Mouse (Mus musculus): ENCODE measurements around the gene Foxl1.
A peak's percentile ranks its signal among the peaks of the same experiment; 100 is the strongest.

Foxl1 gene

DNA sequence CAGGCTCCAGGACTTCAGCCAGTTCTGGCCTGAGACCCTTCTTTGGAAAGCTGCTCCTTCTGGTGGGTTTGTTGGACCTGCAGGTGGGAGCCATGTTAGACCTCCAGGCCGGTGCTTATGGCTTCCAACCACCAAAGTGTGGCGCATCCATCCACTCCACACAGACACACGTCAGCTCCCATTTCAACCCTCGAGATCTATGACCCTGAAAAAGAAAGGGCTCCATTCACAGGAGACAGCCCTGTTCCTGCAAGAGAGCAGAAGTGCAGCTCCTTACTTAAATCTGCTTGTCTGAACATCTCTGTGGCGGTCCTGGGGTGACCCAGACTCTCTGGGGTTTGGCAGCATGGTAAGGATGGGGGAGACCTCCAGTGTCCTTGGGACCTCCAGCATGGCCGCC, 34.2 kb upstream of the Foxl1 start:
- no peak for DNase-seq (ENCODE audit: low spot score)

DNA sequence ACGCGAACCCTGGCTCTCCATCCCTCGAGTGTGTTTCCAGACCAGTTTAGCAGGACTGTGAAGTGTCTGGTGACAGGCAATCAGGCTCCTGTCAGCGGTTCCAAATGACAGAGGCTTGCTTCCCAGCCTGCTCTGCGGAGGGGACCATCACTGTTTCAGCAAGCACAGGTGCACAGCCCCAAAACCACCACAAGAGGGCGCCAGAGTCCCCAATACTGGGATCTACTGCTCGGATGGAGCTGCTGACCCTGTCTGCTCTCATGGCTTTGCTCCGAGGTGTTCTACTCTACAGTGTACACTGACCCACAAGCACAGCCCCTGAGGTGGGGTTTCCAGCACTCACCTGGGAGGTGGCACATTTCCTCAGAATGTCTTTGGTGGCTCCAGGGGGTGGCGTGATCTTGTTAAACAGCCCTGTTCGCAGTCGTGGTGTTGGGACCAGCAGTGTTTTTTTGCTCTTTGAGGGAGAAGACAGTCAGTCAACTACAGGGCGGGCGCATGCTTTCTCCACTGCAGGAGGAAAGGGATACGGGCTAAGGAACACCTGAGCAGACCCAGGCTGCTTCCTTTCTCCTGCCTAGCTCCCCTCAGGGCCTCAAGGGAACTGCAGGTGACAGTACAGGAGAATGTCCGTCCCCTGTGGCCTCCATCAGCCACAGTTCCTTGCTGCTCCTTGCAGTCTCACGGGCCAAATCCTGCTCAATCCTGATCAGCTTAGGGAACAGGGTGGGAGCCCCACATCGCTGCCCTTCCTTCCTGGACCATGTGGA, 23.5 kb upstream of the Foxl1 start:
- peak; percentile 78 for DNase-seq (ENCODE audit: low spot score)

DNA sequence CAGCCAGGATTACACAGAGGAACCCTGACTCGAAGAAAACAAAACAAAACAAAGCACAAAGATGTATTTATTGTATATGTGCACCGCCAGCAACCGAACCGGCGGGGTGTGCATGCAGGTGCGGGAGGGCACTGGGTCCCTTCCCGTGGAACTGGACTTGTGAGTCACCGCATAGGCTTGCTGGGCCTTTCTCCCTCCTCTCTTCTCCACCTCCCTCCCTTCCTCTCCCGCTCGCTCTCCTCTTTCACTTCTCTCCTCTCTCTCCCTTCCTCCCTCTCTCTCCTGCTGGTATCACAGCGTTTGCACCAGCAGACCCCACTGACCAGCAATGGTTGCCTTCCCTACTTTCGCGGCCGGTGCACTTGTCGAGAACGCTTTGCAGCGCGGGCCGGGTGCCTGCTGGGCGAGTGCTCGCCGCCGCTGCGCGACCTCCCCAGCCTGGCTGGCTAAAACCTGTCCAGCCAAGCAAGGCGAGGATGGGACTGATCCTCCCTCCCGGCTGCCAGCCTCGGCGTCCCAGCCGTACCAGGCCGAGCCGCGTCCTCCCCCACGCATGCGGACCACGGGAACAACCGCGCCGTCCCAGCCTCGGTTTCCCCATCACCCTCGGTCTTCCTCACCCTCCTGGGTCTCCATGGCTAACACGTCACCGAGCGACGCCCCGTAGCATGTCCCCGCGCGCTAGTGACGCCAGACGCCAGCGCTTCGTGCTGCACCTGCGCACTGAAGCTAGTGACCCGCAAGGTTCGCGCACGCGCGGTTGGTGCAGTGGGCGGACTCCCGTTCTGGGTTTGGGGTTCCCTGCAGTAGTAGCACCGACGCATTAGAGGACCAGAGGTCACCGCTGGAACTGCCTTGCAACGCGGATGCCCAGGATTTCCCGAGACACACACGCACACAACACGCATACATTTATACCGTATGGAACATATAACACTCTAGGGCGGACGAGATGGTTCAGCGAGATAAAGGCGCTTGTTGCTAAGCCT, 19.8 kb upstream of the Foxl1 start, which contains the start of gene Mthfsd:
Gene Mthfsd, minus strand, starts transcription at position 725 of the 989 bp plus-strand sequence.
- DNase-seq (ENCODE audit: low spot score) = peak; percentile 99

DNA sequence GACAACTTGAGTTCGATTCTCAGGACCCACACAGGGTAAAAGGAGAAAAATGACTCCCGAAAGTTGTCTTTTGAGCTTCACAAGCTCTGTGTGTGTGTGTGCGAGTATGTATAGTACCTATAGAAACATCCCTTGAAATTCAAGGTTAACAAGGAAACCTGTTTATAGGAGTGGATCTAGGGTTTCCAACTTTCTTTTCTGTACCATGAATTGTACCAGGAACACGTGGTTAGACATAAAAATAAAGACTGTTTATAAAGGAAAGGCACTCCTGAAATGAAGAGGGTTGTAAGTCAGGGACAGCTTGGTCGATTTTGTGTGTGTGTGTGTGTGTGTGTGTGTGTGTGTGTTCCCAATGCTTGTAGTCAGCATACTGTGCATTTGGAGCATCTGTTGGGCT, 19.1 kb upstream of the Foxl1 start:
- DNase-seq (ENCODE audit: low spot score) = no peak

DNA sequence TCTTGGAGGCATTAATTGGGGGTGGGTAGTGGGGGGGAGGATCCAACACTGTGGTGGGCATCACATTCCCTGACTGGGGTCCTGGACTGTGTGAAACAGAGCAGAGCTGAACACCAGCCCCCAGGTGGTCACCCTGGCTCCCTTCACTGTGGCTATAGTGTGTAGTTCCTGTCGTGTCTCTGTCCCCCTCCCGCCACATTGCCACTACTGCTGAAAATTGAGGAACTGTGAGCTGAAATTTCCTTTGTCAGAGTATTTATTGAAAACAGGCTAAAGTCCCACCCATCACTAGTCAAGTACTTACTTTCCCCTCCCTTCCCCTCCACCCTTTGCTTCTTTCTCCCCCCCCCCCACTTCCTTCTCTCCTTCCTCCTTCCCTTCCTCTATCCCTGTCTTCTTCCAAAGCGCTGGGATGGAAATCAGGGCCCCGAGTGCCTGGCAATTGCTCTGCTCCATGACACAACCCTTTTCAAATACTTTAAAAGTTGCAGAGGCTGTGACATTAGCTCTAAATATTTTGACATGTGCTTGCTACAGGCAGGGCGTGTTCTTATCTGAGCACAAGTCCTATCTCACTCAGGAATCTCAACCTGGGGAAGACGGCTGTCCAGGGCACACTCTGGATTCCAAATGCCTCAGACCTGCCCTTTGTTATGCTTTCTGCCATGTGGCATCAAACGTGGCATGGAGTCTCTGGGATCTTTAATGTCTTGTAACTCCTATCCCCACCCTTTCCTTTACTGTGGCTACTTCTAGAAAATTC, 16.4 kb upstream of the Foxl1 start:
- no peak for DNase-seq (ENCODE audit: low spot score)

DNA sequence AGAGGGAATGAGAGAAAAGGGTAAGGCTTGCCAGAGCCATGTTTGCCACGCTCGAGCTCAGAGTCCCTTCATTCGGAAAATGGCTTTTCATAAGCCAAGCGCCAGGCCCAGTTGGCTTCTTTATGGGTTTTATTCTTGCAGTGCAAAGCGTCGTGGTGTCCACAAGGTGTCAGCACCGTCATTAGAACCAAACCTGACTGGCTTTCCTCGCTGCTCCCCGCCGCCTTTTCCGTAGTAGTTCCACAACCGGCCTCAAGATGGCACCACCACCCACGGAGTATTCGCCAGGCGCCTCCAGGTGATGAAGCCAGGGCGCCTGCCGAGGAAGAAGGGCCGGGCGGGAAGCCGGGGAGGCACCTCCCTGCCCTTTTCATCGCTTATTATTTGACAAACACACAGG, 14.5 kb upstream of the Foxl1 start:
- DNase-seq (ENCODE audit: low spot score) = peak; percentile 97

DNA sequence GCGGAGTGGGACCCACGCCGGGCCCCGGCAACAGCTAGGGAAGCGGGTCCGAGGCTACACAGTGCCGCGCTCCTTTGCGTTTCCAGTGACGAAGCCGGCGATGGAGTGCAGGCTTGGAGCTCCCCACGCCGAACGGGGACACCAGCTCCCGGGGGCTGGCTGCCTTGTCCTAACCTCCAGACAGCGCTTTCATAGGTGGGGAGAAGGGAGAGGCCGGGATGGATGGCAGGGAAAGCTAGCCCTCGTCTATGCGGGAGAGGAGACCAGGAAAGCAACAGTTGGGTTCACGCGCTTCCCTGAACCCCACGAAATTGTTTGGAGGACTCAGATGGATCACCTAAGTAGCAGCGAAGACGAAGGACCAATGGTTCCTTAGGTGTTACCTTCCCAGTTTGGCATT, 12.6 kb upstream of the Foxl1 start:
- no peak for DNase-seq (ENCODE audit: low spot score)

DNA sequence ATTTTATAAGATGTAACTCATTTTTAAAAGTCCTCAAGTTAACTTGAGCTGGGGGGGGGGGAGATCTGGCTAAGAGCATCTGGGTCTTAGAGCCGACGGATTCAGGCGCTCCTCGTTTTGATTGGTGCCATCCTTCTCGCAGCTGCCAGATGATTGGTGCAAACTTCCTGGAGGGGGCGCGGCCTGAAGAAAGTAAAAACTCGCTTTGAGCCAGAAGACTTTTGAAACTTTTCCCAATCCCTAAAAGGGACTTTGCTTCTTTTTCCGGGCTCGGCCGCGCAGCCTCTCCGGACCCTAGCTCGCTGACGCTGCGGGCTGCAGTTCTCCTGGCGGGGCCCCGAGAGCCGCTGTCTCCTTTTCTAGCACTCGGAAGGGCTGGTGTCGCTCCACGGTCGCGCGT, 11.8 kb upstream of the Foxl1 start, which contains the start of gene Foxc2:
Gene Foxc2, plus strand, starts transcription at position 224 of the 400 bp plus-strand sequence.
- peak; percentile 70 for DNase-seq (ENCODE audit: low spot score)

DNA sequence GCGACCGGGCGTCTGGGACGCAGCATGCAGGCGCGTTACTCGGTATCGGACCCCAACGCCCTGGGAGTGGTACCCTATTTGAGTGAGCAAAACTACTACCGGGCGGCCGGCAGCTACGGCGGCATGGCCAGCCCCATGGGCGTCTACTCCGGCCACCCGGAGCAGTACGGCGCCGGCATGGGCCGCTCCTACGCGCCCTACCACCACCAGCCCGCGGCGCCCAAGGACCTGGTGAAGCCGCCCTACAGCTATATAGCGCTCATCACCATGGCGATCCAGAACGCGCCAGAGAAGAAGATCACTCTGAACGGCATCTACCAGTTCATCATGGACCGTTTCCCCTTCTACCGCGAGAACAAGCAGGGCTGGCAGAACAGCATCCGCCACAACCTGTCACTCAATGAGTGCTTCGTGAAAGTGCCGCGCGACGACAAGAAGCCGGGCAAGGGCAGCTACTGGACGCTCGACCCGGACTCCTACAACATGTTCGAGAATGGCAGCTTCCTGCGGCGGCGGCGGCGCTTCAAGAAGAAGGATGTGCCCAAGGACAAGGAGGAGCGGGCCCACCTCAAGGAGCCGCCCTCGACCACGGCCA, 11.1 kb upstream of the Foxl1 start:
- DNase-seq (ENCODE audit: low spot score) = no peak

DNA sequence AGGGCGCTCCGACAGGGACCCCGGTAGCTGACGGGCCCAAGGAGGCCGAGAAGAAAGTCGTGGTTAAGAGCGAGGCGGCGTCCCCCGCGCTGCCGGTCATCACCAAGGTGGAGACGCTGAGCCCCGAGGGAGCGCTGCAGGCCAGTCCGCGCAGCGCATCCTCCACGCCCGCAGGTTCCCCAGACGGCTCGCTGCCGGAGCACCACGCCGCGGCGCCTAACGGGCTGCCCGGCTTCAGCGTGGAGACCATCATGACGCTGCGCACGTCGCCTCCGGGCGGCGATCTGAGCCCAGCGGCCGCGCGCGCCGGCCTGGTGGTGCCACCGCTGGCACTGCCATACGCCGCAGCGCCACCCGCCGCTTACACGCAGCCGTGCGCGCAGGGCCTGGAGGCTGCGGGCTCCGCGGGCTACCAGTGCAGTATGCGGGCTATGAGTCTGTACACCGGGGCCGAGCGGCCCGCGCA, 10.5 kb upstream of the Foxl1 start:
- DNase-seq (ENCODE audit: low spot score) = no peak

DNA sequence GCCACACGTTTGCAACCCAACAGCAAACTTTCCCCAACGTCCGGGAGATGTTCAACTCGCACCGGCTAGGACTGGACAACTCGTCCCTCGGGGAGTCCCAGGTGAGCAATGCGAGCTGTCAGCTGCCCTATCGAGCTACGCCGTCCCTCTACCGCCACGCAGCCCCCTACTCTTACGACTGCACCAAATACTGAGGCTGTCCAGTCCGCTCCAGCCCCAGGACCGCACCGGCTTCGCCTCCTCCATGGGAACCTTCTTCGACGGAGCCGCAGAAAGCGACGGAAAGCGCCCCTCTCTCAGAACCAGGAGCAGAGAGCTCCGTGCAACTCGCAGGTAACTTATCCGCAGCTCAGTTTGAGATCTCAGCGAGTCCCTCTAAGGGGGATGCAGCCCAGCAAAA, 9.8 kb upstream of the Foxl1 start:
- no peak for DNase-seq (ENCODE audit: low spot score)

DNA sequence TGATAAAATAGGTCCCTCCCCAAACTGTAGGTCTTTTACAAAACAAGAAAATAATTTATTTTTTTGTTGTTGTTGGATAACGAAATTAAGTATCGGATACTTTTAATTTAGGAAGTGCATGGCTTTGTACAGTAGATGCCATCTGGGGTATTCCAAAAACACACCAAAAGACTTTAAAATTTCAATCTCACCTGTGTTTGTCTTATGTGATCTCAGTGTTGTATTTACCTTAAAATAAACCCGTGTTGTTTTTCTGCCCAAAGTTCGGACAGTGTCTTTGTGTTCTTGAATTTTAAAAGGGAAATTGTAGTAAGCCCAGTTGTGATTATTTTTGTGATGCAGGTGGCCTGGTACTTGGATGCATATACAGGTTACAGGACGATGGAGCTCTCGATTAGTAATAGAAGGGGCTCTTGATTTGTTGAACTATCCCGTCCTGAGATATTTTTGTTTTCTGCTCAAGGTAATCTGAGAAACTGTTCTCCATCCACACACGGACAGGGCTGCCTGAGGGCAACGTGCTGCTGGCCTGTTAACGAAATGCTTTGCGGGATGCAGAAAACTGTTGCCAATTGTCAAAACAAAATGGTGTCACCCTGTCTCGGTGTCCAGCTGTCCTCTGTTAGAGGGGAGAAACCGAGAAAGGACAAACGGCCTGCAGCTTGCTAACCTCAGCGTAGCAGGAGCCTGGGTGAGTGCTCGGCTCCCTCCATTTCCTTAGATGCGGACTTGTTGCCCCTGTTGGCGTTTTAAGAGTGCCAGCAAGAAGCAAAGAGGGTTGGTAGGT, 8.9 kb upstream of the Foxl1 start:
- no peak for DNase-seq (ENCODE audit: low spot score)

DNA sequence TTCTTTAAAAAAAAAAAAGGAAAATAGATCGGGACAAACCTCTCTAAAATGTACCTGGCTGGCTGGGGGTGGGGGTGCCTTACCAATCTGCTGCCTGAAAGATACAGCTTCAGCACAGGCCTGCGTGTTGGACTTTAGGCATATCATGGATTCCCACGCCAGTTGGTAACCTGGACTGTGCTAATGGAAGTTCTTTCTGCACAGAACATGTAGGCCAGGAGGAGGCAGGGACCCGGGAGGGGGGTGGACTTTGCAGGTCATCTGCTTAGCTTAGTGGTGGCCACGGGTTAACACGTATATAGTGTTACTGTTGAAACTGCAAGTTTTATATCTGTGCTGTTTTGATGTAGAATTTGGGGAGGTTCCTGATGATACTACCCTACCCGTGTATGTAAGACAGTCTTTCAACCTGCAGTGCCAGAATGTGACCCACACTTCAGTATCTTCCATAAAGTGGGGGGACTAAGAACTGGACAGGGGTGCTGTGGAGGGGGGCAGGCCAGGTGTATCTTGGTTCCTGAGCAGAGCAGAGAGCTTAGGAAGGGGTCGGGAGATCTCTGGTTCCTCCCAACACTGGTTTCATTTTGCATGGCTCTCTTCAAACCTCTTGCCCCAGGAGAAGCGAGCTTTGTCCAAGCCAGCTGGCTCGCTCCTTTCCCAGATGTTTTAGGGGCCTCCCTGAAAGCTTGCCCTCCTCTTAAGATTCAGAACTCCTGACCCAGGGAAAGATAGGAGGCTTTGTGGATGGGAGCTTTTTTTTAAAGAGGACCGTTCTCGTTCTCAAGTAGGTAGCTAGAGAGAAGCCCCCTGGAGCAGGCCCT, 7.9 kb upstream of the Foxl1 start:
- DNase-seq (ENCODE audit: low spot score) = no peak

DNA sequence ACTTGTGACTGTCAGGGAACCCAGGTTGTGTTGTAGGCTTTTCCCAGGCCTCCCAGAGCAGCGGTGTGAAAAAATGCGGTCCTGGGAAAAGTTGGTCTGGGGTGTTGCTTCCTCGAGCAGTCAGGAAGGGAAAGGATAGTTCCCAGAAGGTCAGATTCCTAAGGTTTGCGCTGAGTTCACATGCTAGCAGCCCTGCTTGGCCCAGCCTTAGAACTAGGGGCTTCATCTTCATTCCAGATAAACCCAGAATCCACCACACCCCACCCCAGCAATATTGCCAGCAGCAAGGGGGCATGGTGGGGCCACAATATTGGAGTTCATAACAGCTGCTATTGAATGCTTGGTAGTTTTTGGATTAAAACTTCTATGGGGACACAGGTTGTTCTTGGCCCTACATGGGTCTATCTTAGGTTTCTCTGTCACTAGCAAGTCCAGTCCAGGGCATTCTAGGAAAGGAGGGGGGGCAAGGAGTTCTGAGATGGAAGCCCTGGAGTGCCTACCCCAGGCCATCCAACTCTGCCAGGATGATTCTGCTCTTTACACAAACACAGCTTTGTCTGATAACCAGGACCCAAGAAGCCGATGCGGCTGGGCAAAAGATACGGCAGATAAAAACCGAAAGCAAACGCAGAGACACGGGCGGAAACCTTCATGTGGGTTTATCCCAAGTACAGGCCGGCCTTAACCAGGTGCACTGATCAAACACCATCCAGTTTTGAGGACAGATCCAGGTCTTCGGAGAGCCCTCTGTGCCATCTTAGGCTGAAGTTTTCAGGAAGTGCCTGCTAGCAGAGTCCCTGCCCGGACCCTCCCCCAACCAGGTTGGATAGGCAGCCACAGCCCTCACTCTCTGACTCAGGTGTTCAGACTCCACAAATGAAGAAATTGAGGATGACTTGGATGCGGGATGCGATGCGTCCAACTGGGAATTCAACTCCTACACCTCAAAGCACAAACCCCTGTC, 7.0 kb upstream of the Foxl1 start:
- no peak for DNase-seq (ENCODE audit: low spot score)

DNA sequence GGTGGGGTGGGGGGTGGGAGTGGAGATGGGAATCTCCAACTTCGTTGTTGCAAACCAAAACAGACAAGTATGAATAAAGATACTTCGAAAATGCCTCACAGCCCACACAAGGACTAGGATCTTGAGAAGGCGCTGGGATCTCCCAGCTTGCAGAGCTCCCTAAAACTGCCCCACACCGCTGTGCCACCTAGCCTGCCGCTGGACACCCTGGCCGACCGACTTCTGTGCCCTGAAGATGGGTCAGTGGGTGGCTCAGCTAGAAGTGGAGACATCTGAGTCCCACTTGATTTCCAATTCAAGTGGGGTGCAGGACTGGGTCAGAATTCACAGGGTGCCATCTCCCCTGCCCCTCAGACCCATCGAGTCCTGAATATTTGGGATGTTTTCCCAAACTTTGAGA, 6.0 kb upstream of the Foxl1 start:
- DNase-seq (ENCODE audit: low spot score) = no peak

DNA sequence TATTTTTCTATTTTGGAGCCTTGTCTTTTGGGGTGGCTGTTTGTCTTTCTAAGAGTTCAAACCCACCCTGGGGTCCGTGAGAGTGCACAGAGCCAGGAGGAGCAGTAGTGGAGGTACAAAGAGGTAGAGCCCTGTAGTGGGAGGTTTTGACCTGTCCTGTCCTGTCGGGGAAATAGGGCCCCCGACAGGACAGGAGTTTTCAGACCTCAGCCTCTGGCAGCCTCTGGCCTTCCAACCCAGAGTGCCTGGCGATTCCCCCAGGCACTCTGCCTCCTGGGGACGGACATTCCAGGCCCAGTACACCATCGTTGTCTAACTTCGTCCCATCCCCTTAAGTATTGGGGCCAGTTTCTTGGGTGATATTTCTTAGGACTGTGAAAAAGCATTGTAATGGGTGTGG, 5.4 kb upstream of the Foxl1 start:
- no peak for DNase-seq (ENCODE audit: low spot score)

DNA sequence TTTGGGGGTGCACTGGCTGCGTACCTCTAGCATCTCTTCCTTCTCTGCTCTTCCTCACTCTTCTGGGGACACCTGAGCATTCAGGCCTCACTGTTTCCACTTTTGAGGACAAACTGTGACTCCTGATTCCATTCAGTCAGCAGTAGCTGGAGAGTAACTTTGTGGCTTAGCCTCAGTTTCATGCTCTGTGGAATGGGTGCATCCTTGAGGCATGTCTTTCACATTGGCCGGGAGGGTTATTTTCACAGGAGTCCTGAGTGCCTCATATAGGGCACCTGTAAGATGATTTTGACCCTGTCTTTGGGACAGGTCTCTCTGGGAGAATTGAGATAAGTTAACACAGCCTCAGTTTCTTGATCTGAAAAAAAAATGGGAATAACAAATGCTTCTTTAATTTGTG, 4.6 kb upstream of the Foxl1 start:
- no peak for DNase-seq (ENCODE audit: low spot score)

DNA sequence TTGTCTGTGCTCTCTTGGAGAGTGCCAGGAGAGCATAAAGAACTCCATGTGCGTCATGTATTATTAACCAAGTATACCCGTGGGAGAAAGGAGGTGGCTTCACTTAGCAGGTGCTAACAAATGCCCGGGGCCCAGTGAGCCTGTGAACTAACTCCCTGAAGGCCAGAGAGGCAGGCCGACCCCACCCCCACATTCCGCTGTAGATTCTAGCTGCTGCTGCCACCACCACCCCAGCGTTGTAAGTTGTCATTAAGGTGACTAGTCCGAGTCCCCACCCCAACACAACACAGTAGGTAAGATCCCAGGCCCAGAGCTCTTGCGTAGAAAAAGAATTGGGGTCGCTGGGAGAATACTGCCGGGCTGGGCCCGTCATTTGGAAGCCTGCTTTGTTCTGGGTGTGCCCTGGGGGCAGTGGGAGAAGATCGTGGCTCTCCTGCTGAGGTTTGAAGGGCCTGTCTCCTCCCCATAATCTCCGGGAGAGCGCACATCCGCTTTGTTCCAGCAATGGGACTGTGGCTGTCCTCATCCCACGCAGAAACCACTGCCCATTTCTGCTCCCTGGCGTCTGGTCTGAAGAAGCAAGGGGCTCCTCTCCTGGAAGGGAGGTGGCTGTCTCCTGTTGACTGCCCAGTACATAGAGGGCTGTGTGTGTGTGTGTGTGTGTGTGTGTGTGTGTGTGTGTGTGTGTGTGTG, 3.0 kb upstream of the Foxl1 start:
- no peak for DNase-seq (ENCODE audit: low spot score)
